Mouse (Mus musculus) cerebellum, adult 18-20 months (tissue): Measurements from ENCODE around the gene Zdhhc3.

Experiments
- DNase-seq, 2 experiments: peaks; one replicate each; pipeline ENCODE4 v3.0.0; 2021

Zdhhc3 gene

GRCm38 (mm10) chr9:123113931-123114330, 926 bp upstream of the Zdhhc3 start:
- peak in 1 of 2 experiments; percentile 10 for DNase-seq

DNA sequence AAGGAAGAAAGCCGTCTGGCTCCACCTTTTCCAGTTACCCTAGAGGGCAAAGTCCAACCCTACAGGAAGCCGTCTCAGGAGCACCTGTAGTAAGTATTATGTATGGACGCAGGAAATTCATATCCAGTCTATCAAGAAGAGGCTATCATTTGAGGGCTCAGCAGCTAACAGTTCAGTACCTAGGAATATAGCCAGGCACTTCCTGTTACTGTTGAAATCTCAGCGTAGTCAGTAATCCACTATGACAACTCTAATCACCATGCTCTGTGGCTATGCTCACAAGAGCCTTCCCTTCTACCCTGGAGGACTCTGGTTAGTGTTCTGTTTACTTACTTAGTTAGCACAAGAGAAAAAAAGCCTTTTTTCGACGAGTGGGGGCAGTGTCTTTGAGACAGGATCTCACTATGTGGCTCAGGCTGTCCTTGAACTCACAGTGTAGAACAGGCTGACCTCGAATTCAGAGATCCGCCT, 1.2 kb downstream of the Zdhhc3 start:
- no peak for DNase-seq

DNA sequence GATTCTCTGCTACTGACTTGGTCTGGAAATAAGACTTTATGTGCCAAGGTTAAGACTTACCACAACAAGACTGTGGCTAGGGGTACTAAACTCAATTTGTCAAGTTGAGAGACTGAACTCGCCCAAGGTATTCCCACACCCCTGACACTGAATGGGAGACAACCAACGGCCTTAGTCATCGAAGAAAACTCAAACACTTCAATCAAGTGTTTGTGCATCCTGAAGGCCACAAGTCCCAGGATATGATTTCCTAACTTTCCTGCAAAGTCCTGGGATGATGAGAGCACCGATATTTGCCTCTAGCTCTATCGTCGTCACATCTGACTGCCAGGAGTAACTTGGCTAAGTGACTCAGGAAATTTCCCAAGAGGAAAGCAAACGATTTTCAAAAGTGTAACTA, 3.8 kb downstream of the Zdhhc3 start:
- no peak for DNase-seq

DNA sequence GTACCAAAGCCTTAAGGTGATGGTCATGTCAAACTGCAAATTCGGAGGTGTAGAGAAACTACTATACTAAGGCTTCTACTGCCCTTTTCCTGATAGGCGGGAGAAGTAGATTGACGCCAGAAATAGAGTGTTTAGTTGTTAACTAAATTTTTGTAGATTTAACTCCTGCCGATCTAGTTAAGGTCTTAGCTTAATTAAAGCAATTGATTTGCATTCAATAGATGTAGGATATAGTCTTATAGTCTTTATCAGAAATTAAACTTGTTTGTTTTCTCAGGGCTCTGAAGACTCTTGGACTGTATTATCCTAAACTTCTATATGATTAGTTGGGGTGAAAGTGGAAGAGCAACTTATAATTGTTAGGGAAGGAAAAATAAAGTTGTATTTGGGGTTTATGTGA, 5.8 kb downstream of the Zdhhc3 start:
- no peak for DNase-seq

DNA sequence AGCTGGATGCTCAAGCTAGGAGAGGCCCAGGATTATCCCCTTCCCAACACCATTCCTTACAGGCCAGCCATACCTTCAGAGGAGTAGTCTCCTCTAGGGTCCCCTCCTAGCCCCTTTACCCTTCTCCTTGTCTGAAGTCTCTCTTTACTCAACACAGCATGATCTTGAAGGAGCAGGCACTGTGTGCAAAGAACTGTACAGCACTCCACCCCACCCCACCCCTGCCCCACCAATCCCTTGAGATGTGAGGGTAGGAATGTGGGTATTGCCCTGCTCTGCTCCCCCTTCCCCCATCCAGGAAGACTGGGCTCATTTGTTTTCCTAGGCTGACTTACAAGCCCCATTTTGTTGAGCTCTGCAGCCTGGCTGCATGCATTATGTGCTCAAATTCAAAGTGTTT, 8.6 kb downstream of the Zdhhc3 start:
- no peak for DNase-seq

DNA sequence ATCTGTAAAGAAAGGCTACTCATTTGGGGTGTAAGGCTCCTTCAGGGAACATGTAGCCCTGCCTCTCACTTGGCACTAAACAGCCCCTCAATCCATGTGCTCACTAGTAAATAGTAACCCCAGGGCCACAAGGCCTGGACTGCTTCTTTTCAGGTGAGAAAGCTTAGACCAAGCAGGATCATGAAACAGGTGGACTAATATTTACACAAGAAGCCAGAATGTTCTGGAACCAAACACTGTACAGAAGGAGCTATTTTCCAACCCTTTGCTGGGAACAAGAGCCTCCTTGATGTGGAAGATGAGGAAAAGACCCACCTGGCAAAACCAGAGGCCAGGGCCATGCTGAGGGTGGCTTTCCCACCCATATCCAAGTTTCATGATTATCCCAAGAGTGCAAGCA, 9.6 kb downstream of the Zdhhc3 start:
- no peak for DNase-seq

GRCm38 (mm10) chr9:123099631-123100455, 13.2 kb downstream of the Zdhhc3 start:
- no peak for DNase-seq

DNA sequence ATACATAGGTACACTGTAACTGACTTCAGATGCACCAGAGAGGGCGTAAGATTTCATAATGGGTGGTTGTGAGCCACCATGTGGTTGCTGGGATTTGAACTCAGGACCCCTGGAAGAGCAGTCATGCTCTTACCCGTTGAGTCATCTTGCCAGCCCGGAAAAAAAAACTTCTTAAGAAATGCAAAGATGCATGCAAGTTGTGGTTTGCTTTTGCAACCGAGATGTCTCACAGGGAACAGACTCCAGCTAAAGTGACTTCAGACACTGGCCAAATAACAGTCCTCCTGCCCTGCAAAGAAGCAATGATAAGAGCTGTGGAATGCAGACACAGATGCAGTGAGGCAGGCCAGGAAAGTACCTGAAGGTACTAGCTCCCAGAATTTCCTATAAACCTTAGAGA, 22.2 kb downstream of the Zdhhc3 start:
- DNase-seq = no peak

GRCm38 (mm10) chr9:123087558-123087957, 25.4 kb downstream of the Zdhhc3 start:
- no peak for DNase-seq

GRCm38 (mm10) chr9:123085373-123085772, 27.6 kb downstream of the Zdhhc3 start:
- no peak for DNase-seq

DNA sequence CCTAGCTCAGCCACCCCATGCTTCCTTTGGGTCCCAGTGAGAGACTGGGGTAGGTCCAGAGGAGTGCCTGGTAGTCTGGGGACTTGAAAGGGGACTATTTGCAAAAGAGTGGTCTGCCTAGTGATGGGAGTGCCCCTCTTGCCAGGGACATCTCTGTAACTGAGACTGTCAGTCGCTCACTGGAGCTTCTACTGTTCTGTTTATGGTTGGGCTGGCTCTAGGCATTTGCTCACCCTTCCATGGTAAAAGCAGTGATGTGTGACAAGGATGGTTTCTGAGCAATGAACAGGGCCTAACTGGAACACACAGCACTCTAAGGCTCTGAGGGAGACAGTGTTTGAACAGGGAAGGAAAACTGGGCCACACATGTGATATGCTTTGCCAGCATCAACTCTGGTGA, 32.2 kb downstream of the Zdhhc3 start:
- DNase-seq = no peak

DNA sequence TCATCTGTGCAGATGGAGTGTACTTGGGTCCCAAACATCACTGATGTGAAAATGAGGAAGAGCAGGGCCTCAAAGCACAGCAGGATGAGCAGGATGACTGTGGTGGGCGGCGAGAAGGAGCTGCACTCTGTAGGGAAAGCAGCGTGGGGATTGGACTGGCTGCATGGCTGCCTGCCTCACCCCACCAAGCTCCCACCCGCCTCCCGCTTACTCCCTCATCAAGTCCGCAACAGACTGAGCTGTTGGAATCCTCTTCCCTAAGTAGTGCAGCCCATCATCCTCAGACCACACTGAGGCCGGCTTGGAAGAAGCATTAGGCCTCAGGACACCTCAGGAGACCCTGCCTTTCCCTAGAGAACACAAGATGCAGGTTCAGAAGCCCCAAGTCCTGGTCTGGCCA, 32.6 kb downstream of the Zdhhc3 start:
- no peak for DNase-seq

- no peak for DNase-seq
Observed at GRCm38 (mm10) chr9:123079149-123079548, 33.9 kb downstream of the Zdhhc3 start.

DNA sequence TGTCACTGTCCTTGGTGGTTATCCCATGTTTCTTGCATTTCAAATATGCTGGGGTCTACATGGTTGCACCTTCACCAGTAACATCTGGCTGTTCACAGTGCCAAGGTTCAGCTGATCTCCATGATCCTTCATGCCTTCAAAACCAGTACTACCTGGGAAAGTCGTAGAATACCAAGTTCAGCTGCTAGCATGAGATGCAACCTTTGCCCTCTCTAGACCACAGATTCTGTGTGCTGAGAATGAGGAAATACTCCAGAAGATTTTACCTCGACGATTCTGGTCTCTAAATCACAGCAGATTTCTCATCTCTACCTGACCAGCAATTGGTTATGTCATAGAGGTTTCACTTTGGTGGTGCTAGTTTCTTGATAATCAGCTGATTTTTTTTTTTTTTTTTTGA, 52.8 kb downstream of the Zdhhc3 start:
- DNase-seq = no peak

DNA sequence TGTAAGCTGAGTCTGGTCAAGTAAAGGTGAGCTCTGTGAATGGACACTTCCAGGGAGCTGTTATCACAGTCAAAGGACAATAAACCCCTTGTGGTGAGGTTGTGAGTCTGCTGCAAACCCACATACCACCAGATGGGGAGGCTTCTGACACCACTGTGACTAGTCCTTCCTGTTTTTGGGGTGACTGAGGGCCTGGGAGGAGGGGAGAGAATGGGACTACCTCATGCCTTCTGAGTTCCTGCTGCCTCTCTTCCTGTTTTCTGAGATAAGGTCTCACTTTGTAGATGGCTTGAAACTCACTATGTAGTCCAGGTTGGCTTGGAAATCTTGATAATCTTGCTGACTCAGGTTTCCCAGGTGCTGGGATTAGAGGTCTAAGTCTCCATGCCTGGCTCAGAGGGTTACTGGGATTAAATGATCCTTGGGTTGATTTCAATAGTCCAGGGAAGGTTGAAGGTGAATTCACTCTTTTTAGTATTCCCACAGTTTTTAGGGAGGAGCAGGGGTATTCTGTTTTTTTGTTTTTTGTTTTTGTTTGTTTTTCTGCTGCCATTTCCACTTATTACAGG, 54.2 kb downstream of the Zdhhc3 start:
- no peak for DNase-seq

- no peak for DNase-seq
Observed at GRCm38 (mm10) chr9:123047665-123048064, 65.3 kb downstream of the Zdhhc3 start.

DNA sequence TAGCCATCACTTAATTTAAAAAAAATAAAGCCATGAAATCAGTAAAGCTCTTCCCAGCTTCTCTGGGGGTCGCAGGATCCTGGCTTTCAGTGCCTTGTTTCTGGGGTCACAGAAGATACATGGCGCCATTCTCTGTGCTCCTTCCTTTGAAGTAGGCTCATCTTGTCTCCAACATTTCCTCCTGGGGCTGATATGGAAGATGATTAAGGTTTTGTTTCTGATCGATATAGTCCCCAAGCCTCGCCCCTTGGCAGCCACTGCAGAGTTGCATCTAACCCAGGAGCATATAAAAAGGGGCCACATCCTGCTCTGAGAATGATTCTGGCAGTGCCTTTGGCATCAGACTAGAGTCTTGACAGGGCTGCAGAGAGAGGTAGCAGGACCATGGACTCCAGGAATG, 78.6 kb downstream of the Zdhhc3 start, which contains the start of gene Tgm4:
TSS of gene Tgm4 (plus strand) at position 301 of the 400 bp plus-strand sequence.
- DNase-seq = no peak

DNA sequence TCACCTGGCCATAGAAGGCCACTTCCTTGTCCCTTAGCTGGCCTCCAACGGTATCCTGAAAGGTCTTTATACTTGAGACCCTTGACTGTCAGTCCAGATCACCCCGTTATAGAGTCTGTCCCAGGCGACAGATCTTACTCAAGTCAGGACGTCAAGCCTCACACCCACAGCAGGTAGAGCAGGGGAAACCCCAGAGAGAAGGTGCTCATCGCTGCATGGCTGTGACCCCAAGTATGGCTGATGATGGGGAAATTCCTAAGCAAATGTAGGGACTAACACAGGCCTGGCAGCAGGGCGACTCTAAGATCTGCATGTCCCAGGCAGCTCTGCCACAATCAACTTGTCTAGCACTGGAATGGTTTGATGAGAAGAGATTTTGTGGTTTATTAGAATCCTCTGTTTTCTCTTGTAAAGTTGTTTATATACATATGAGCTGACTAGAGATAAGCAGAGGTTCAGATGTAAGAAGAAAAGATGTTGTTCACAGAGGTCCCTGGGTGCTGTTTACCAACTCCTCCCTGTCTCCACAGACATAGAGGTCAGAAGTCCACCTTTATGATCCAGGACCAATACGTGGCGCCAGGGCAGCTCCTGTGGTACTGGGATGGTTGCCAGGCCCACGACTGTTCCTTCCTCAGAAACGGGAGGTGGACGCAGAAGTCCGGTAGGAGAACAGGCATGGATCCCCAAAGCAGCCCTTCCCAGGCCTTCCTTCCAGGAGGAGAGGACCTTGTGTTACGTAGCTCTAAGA, 81.3 kb downstream of the Zdhhc3 start:
- no peak for DNase-seq

- no peak for DNase-seq
Observed at GRCm38 (mm10) chr9:123024201-123024600, 88.8 kb downstream of the Zdhhc3 start.

DNA sequence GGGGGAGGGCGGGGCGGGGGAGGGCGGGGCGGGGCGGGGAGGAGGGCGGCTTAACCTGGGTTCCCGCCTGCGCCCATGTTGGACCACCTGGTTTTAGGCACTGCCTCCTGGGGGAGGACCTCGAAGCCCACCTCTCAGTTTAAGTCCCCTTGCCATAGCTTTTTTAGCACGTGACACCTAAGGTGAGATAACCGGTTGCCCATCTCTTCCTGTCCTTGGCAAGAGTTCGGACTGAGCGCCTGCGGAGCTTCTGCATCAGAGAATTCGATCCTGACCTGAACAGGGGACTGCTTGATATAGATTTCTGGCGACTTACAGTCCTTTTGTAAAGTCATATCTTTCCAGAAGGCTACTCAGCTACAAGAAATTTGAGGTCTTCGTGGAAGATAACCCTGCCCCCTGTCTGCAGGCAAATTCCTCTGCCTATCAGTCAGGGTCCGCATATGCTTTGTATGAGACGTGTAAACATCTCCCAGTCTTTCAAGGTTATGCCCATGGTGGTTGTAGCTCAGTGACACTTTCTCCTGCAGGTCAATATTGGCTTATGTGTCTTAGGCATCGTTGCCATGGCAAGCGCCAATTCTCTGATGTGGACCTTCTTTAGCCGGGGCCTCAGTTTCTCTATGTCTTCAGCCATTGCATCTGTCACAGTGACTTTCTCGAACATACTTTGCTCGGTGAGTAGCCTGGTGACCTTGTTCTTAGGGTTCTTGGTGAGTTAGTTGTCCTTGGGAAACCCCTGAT, 91.2 kb downstream of the Zdhhc3 start:
- DNase-seq = peak in 1 of 2 experiments; percentile 52

- DNase-seq = peak; percentile 81 to 93
Observed at GRCm38 (mm10) chr9:123020995-123021631, 91.9 kb downstream of the Zdhhc3 start, which contains the start of gene Tmem42. Gene Tmem42 (plus strand): TSS chr9:123021326.
